Mouse (Mus musculus): ENCODE measurements around the gene Shisa3. TPM values are rescaled to one million over a fixed set of nuclear protein-coding genes. Genes with fewer than 3 reads are reported as not detected.

Shisa3 gene
- polyA plus RNA-seq, 1 experiment from 2014 or later = 14.2 TPM

DNA sequence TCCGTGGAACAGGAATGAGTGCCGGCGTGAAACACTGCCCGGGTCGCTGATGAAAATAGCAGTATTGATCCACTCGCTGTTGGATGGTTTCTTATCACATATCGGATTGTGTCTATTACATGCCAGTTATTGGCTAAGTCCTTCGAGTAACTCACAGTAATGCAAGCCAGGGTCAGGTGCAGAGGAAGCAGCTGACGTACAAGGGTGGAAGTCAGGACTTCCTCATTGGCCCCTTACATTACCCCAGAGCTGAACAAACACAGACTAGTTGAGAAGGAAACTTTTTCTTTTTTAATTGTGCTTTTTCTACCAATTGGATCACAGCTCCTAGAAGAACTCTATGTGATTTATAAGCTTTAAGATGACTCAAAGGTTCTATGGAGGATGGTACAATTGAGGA, 7.7 kb upstream of the Shisa3 start:
- Histone ChIP-seq H3K4me3 (ENCODE audit: low read length) (no peak overlapping the region), H3K4me2 (ENCODE audit: low read depth, low read length) (no peak overlapping the region), H3K4me1 (ENCODE audit: control insufficient read depth, insufficient read depth, low read length) (no peaks in the 10 kb centered on the region), H3K9ac (ENCODE audit: low read depth, low read length) (no peak overlapping the region), H3K9me3 (ENCODE audit: control insufficient read depth, low read length) (no peaks in the 10 kb centered on the region), H3K36me3 (ENCODE audit: control insufficient read depth, insufficient read depth, low read length) (no peaks in the 10 kb centered on the region), H3K27ac (ENCODE audit: low read length) (no peak overlapping the region), H3K27me3 (replicated peaks; ENCODE audit: control insufficient read depth, insufficient read depth, low read length) (no peaks in the 10 kb centered on the region)
- no peak for ATAC-seq
- WGBS = 78% methylated on average over 9 of the region's 9 CpGs

- Histone ChIP-seq H3K9me3 (ENCODE audit: control insufficient read depth, low read length) (no peaks in the 10 kb centered on the region), H3K27ac (ENCODE audit: low read length) (no peak overlapping the region), H3K27me3 (replicated peaks; ENCODE audit: control insufficient read depth, insufficient read depth, low read length) (peaks cover 38% of the 10 kb centered on the region), H3K4me3 (ENCODE audit: low read length) (no peak overlapping the region), H3K4me2 (ENCODE audit: low read depth, low read length) (no peak overlapping the region), H3K4me1 (ENCODE audit: control insufficient read depth, insufficient read depth, low read length) (peaks cover 15% of the 10 kb centered on the region), H3K36me3 (ENCODE audit: control insufficient read depth, insufficient read depth, low read length) (no peaks in the 10 kb centered on the region), H3K9ac (ENCODE audit: low read depth, low read length) (no peak overlapping the region)
- 36% methylated on average over 5 of the region's 5 CpGs for WGBS
- ATAC-seq = no peak
Observed at GRCm38 (mm10) chr5:67605951-67606350, 1.7 kb upstream of the Shisa3 start.

- Histone ChIP-seq H3K27me3 (replicated peaks; ENCODE audit: control insufficient read depth, insufficient read depth, low read length) (peaks cover 38% of the 10 kb centered on the region), H3K4me2 (ENCODE audit: low read depth, low read length) (peak overlapping the region; percentile 92), H3K36me3 (ENCODE audit: control insufficient read depth, insufficient read depth, low read length) (no peaks in the 10 kb centered on the region), H3K4me1 (ENCODE audit: control insufficient read depth, insufficient read depth, low read length) (peaks cover 15% of the 10 kb centered on the region), H3K27ac (ENCODE audit: low read length) (no peak overlapping the region), H3K4me3 (ENCODE audit: low read length) (peak overlapping the region; percentile 64), H3K9ac (ENCODE audit: low read depth, low read length) (peak overlapping the region; percentile 63), H3K9me3 (ENCODE audit: control insufficient read depth, low read length) (no peaks in the 10 kb centered on the region)
- ATAC-seq = peak; percentile 10
- WGBS = 1% methylated on average over 66 of the region's 66 CpGs
Observed at GRCm38 (mm10) chr5:67606916-67607803, 522 bp upstream of the Shisa3 start.

DNA sequence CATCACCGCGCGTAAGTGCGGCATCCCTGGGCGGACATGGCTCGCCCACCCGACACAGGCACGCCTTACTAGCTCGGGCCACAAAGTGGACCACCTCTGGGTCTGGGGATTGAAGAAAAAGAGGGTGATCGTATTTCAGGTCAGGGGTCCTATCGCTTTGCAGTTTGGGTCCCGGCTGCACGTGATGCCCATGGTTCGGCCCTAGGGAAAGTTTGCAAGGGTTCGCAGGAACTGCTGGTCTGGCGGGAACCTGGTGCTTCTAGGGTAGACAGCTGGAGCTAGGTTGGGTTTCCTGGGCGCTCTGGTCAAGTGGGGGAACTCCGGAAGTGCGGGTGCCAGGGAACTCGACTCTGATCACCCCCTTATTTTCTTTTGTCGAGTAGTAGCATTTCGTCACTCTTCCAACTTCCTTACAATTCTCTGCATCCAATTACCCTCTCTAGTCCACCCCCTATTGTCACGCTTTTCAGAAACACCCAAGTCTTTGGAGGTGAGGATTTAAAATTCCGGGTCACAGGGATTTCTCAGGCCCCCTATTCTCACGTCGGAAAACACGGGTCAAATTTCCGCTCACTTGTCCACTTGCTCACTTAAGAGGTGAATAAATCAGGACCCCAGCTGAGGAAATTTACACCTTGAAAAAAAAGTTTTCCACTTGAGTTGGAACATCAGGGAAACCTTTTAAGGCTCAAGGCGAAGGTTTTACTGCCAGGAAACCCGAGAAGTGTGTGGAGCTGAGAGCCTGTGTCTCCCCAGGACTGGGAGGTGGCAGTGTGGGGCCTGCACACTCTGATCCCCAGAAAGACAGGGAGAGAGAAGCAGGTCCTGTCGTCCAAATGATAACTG, 1.2 kb downstream of the Shisa3 start:
- Histone ChIP-seq H3K36me3 (ENCODE audit: control insufficient read depth, insufficient read depth, low read length) (no peaks in the 10 kb centered on the region), H3K4me2 (ENCODE audit: low read depth, low read length) (peak overlapping the region; percentile 92), H3K4me3 (ENCODE audit: low read length) (peak overlapping the region; percentile 64), H3K9ac (ENCODE audit: low read depth, low read length) (peak overlapping the region; percentile 63), H3K9me3 (ENCODE audit: control insufficient read depth, low read length) (no peaks in the 10 kb centered on the region), H3K27me3 (replicated peaks; ENCODE audit: control insufficient read depth, insufficient read depth, low read length) (peaks cover 38% of the 10 kb centered on the region), H3K4me1 (ENCODE audit: control insufficient read depth, insufficient read depth, low read length) (peaks cover 15% of the 10 kb centered on the region), H3K27ac (ENCODE audit: low read length) (no peak overlapping the region; the same call in 1 of the 2 replicates)
- WGBS = 9% methylated on average over 31 of the region's 31 CpGs
- ATAC-seq = no peak

- Histone ChIP-seq H3K27me3 (replicated peaks; ENCODE audit: control insufficient read depth, insufficient read depth, low read length) (peaks cover 38% of the 10 kb centered on the region), H3K9me3 (ENCODE audit: control insufficient read depth, low read length) (no peaks in the 10 kb centered on the region), H3K9ac (ENCODE audit: low read depth, low read length) (no peak overlapping the region), H3K27ac (ENCODE audit: low read length) (no peak overlapping the region), H3K36me3 (ENCODE audit: control insufficient read depth, insufficient read depth, low read length) (no peaks in the 10 kb centered on the region), H3K4me1 (ENCODE audit: control insufficient read depth, insufficient read depth, low read length) (peaks cover 15% of the 10 kb centered on the region), H3K4me2 (ENCODE audit: low read depth, low read length) (peak overlapping the region; percentile 92), H3K4me3 (ENCODE audit: low read length) (peak overlapping the region; percentile 64)
- 28% methylated on average over 2 of the region's 2 CpGs for WGBS
- ATAC-seq = no peak
Observed at GRCm38 (mm10) chr5:67609520-67609837, 1.8 kb downstream of the Shisa3 start.

GRCm38 (mm10) chr5:67621230-67621629, 13.5 kb downstream of the Shisa3 start:
- WGBS = 85% methylated on average over 12 of the region's 12 CpGs
- no peaks in the 10 kb centered on the region for H3K4me1 ChIP-seq (ENCODE audit: control insufficient read depth, insufficient read depth, low read length)

DNA sequence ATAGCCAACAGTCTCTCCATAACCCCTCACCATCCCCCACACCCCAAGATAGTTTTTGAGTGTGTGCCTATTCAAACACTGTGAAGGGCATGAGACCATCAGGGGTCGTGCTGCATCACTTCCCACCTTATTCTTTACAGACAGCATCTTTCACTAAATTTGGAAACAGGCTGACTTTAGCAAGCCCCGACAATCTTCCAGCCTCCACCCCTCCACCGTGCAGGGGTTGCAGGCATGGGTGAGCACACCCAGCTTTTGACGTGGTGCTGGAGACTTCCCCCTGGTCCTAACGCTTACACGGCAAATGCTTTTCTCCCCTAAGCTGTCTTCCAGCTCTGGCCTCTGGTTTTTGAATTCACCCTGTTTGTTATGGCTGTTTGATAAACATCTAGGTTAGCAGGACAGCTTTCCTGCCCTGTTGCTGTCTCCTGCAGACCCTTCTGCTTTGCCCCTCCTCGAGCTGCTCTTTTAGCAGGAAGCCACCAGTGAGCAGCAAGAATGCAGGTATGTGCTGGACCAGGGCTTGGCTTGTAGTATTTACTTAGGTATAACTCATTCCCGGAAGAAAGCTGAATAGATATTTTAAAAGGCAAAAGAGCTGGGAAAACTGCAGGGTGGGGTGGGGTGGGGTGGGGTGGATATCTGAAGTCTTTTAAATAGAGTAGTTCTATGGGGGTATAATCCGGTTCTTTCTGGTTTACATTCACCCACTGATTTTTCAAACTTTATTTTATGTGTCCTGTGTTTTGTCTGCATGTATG, 20.7 kb downstream of the Shisa3 start:
- no peaks in the 10 kb centered on the region for H3K9me3 ChIP-seq (ENCODE audit: control insufficient read depth, low read length)
- no peaks in the 10 kb centered on the region for H3K36me3 ChIP-seq (ENCODE audit: control insufficient read depth, insufficient read depth, low read length)
- H3K4me3 ChIP-seq (ENCODE audit: low read length) = no peak overlapping the region
- WGBS = 55% methylated on average over 9 of the region's 9 CpGs
- H3K27ac ChIP-seq (ENCODE audit: low read length) = no peak overlapping the region
- H3K4me1 ChIP-seq (ENCODE audit: control insufficient read depth, insufficient read depth, low read length) = no peaks in the 10 kb centered on the region
- H3K4me2 ChIP-seq (ENCODE audit: low read depth, low read length) = no peak overlapping the region
- no peak overlapping the region for H3K9ac ChIP-seq (ENCODE audit: low read depth, low read length)
- ATAC-seq = peak; percentile 23; the same call in 1 of the 2 replicates
- H3K27me3 ChIP-seq (replicated peaks; ENCODE audit: control insufficient read depth, insufficient read depth, low read length) = no peaks in the 10 kb centered on the region

More at GRCm38 (mm10) chr5:67621230-67621629, 13.5 kb downstream of the Shisa3 start:
- no peak overlapping the region for H3K9ac ChIP-seq (ENCODE audit: low read depth, low read length)
- H3K9me3 ChIP-seq (ENCODE audit: control insufficient read depth, low read length) = no peaks in the 10 kb centered on the region
- H3K4me3 ChIP-seq (ENCODE audit: low read length) = no peak overlapping the region
- no peaks in the 10 kb centered on the region for H3K27me3 ChIP-seq (replicated peaks; ENCODE audit: control insufficient read depth, insufficient read depth, low read length)
- no peak overlapping the region for H3K27ac ChIP-seq (ENCODE audit: low read length)
- H3K36me3 ChIP-seq (ENCODE audit: control insufficient read depth, insufficient read depth, low read length) = peaks cover 2% of the 10 kb centered on the region; the same call in 1 of the 2 replicates
- no peak overlapping the region for H3K4me2 ChIP-seq (ENCODE audit: low read depth, low read length)
- ATAC-seq = no peak

DNA sequence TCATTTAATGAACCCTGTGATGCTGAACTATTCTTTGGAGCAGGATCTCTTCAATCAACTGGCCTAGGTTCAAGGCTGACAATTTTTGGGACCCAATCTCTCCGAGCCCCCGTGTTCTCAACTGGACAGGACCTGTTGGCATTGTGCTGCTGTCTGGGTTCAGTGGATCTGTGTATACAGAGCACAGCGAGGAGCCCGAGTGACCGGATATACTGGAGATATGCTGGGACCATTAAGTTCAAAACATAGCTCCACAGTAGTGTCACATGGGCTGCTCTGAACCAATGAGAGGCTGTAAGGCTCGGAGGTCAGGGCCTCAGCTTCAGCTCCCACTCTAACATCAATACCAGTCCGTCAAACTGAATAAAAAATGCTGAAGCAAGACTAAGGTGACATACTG, 21.8 kb downstream of the Shisa3 start:
- 72% methylated on average over 7 of the region's 7 CpGs for WGBS
- Histone ChIP-seq H3K9me3 (ENCODE audit: control insufficient read depth, low read length) (no peaks in the 10 kb centered on the region), H3K4me1 (ENCODE audit: control insufficient read depth, insufficient read depth, low read length) (no peaks in the 10 kb centered on the region), H3K36me3 (ENCODE audit: control insufficient read depth, insufficient read depth, low read length) (no peaks in the 10 kb centered on the region), H3K4me3 (ENCODE audit: low read length) (no peak overlapping the region), H3K27me3 (replicated peaks; ENCODE audit: control insufficient read depth, insufficient read depth, low read length) (no peaks in the 10 kb centered on the region), H3K9ac (ENCODE audit: low read depth, low read length) (no peak overlapping the region), H3K4me2 (ENCODE audit: low read depth, low read length) (no peak overlapping the region), H3K27ac (ENCODE audit: low read length) (no peak overlapping the region)
- ATAC-seq = no peak

GRCm38 (mm10) chr5:67629861-67630260, 22.2 kb downstream of the Shisa3 start:
- H3K4me1 ChIP-seq (ENCODE audit: control insufficient read depth, insufficient read depth, low read length) = no peaks in the 10 kb centered on the region
- H3K9ac ChIP-seq (ENCODE audit: low read depth, low read length) = no peak overlapping the region
- ATAC-seq = no peak
- H3K4me3 ChIP-seq (ENCODE audit: low read length) = no peak overlapping the region
- H3K9me3 ChIP-seq (ENCODE audit: control insufficient read depth, low read length) = no peaks in the 10 kb centered on the region
- H3K36me3 ChIP-seq (ENCODE audit: control insufficient read depth, insufficient read depth, low read length) = no peaks in the 10 kb centered on the region
- H3K4me2 ChIP-seq (ENCODE audit: low read depth, low read length) = no peak overlapping the region
- no peaks in the 10 kb centered on the region for H3K27me3 ChIP-seq (replicated peaks; ENCODE audit: control insufficient read depth, insufficient read depth, low read length)
- H3K27ac ChIP-seq (ENCODE audit: low read length) = no peak overlapping the region
- 84% methylated on average over 6 of the region's 6 CpGs for WGBS
